Mouse (Mus musculus) liver, adult (tissue): ENCODE measurements around the gene Olfr577.

Source experiments
- GATA4 ChIP-seq: IDR thresholded peaks from 2 replicates; pipeline ENCODE4 v1.6.1; 2014; ENCODE audit warnings: mild to moderate bottlenecking, low read length; ENCODE audit not compliant: insufficient replicate concordance

Olfr577 gene

DNA sequence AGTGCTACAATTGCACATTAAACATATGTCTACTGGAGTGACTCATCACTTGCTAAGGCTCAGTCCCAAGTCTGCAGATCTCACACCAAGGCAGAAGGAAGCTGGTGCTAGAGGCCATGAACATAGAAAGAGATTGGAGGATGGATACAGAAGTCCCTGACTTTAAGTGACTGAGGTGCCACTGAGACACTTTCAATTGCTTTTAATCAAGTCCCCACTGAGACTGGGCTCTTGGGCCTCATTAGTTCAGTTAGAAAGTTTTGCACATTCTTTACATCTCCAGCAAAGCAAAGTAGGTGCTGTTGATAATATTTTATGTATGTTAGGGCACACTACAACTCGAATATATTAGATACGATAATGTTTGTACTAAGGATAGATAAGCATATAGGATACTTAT, at the start of gene Olfr577:
Olfr577 (minus strand) TSS at position 101 of the 400 bp plus-strand sequence.
- TF ChIP-seq GATA4 = no peak

DNA sequence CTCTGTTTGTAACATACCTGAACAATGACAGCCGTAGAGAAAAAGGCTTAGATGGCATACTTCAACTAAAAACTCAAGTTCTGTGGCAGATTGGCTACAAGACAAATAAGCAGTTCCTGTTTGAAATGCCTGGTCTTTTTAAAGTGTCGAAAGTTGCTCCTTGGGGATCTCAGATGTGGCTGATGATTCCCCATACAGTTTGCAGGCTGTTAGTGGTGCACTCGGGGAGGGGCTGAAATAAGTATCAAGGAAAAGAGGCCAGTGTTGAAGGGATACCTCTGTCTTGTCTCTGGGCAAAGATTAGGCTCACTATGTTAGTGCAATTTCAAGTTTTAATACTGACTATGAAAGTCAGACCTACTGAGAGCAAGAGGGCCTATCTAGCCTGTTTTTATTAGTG, 13.5 kb upstream of the Olfr577 start, which contains the start of gene Olfr578:
Olfr578 (minus strand) TSS at position 101 of the 400 bp plus-strand sequence.
- no peak for TF ChIP-seq GATA4

GRCm38 (mm10) chr7:102974399-102974798, 1.3 kb downstream of the Olfr577 start:
- no peak for TF ChIP-seq GATA4

- no peak for TF ChIP-seq GATA4
These were observed 13.4 kb downstream of the Olfr577 start, which contains the start of gene Olfr576 for GRCm38 (mm10) chr7:102962360-102962759. TSS of gene Olfr576 (plus strand) at chr7:102962660.

- no peak for TF ChIP-seq GATA4
These were observed 17.1 kb downstream of the Olfr577 start, which contains the start of gene Olfr575 for GRCm38 (mm10) chr7:102958593-102958992. TSS of gene Olfr575 (minus strand) at chr7:102958775.

- TF ChIP-seq GATA4 = no peak
These were observed 17.6 kb downstream of the Olfr577 start for GRCm38 (mm10) chr7:102958137-102958536.

DNA sequence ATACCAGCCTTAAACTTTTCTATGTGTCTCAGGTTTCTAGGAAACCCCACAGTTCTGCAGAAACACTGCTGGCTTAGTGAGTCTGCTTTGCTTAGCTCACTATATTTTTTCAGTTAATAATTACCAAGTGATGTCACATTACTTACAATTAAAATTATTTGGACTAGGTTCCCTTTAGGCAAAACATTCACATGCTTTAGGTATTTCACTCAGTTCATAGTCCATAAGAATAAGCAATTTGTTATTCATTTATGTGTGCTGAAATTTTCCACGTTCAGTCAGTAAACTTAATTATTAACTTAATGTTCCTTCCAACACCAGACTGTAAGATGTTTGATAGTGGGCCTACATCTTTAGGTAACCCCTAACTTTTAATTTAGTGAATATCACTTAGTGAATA, 25.0 kb downstream of the Olfr577 start:
- no peak for TF ChIP-seq GATA4

DNA sequence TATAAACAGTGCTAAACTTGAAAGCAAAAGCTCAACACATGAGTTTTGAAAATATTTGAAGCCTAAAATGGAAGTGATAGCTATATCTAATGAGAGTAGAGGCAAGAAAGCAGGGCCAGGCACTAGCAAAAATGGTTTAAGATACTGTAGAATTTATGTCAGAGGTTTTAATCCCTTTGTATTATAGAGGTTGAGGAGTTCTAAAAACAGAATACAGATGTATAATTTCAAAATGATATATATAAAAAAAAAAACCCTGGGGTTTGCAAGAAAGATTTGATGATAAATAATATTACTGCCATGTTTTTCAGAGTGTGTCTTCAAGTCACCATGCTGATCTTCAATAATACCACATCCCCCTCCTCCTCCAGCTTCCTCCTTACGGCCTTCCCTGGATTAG, 27.6 kb downstream of the Olfr577 start, which contains the start of gene Olfr574:
Olfr574 (plus strand) TSS at position 301 of the 400 bp plus-strand sequence.
- no peak for TF ChIP-seq GATA4

- TF ChIP-seq GATA4 = no peak
These were observed 32.3 kb downstream of the Olfr577 start for GRCm38 (mm10) chr7:102943417-102943816.

DNA sequence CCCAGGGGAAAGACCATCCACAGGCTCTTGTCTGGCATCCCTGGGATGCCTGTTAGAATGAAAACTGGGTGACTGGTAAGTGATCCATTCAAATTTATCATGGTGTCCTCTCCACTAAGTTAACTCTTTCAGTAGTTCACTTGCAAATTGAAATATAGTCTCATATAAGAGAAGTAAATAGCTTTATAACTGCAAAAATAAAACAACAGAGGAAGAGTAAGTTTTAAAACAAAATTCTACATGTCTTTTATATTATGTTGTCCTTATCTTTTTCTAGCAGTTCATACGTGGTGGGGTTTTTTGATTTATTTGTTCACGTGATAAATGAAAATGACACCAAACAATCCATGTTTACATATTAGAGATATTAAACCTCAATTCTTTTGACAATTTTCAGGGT, 33.3 kb downstream of the Olfr577 start, which contains the start of gene Olfr573-ps1:
Olfr573-ps1 (minus strand) TSS at position 101 of the 400 bp plus-strand sequence.
- no peak for TF ChIP-seq GATA4

DNA sequence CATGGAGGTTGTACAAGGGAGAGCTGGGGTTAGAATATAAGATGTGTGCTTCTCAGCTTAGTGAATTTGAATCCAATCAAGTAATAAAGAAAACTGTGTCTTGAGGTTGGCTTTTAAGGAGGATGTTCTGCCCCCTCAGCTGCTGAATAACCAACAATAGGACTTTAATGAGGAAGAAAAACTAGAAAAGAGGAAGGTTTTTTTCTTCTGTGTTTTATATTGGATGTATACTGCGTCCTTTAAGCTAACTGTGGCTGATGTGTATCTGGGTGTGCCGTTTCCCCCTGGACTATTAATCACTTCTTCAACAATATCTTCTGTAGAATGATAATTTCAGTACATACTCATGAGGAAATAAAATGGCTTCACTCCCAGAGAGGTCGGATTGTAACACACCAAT, 48.6 kb downstream of the Olfr577 start:
- no peak for TF ChIP-seq GATA4

GRCm38 (mm10) chr7:102924109-102924508, 51.6 kb downstream of the Olfr577 start, which contains the start of gene Olfr572:
TSS of gene Olfr572 (plus strand) at chr7:102924409.
- no peak for TF ChIP-seq GATA4
